Mouse (Mus musculus) brain, adult 2 months (tissue): ENCODE data around the gene Gm21992.

Experiments used
- DNase-seq: peaks from one replicate; pipeline ENCODE4 v3.0.0; 2011; ENCODE audit warnings: low read depth, low spot score

Gm21992 gene

GRCm38 (mm10) chr19:4749975-4750374 is 61.4 kb downstream of the Gm21992 start:
- DNase-seq: peak; percentile 60

DNA sequence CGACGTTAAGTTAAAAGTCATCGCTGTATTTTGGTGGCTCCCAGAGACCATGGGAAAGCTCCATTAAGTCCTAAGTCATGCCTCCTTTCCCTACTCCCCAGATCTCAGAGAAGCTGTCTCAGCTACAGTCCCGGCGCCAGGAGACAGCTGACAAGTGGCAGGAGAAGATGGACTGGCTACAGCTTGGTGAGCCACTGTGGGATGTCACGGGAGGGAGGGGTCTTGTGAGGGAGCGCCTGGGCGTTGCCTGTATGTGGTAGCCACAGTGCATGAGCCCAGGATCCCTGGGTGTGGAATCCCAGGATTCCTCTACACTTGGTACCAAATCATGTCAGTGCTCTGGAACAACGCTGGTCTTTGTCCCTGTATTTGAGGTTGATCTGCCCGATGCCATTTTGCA is 62.9 kb downstream of the Gm21992 start:
- DNase-seq: no peak

DNA sequence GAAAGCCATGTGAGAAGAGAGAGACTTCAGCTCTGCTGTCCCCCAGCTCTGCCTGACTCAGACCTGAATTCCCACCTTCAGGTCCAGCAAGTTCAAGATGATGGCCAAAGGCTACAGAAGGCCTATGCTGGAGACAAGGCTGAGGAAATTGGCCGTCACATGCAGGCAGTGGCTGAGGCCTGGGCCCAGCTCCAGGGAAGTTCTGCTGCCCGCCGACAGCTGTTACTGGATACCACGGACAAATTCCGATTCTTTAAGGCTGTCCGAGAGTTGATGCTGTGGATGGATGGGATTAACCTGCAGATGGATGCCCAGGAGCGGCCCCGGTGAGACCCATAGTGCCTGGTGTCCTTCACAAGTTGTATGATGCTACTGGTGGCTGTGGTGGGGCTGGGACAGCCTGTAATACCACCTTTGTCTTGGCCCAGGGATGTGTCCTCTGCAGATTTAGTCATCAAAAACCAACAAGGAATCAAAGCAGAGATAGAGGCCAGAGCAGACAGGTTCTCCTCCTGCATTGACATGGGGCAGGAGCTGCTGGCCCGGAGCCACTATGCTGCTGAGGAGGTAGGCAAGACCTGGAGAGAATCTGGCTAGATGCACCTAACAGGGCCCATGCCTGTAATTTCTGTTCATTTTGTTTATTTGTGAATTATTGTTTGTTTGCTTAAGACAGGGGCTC is 63.6 kb downstream of the Gm21992 start:
- DNase-seq: peak; percentile 34

DNA sequence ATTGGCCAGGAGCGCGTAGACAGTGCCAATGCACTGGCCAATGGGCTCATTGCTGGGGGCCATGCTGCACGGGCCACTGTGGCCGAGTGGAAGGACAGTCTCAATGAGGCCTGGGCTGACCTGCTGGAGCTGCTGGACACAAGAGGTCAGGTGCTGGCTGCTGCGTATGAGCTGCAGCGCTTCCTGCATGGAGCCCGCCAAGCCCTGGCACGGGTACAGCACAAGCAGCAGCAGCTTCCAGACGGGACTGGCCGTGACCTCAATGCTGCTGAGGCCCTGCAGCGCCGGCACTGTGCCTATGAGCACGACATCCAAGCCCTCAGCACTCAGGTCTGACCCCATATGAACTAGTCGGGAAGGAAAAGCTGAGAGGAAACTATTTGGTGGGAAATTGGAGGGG is 64.8 kb downstream of the Gm21992 start:
- DNase-seq: peak; percentile 88

- peak; percentile 80 for DNase-seq
Observed at GRCm38 (mm10) chr19:4745681-4746080, 65.7 kb downstream of the Gm21992 start.

DNA sequence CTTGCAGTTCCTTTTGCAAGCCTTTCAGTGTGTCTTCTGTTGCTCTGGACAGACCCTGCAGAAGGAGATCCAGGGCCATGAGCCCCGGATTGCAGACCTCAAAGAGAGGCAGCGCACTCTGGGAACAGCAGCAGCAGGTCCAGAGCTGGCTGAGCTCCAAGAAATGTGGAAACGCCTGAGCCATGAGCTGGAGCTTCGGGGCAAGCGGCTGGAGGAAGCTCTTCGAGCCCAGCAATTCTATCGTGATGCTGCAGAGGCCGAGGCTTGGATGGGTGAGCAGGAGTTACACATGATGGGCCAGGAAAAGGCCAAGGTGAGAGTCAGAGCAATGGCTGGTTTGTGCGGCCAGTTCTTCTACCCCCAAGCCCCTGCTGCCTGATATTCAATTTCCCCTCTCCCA is 66.4 kb downstream of the Gm21992 start:
- peak; percentile 73 for DNase-seq

GRCm38 (mm10) chr19:4744026-4744425 is 67.4 kb downstream of the Gm21992 start:
- DNase-seq: peak; percentile 31

DNA sequence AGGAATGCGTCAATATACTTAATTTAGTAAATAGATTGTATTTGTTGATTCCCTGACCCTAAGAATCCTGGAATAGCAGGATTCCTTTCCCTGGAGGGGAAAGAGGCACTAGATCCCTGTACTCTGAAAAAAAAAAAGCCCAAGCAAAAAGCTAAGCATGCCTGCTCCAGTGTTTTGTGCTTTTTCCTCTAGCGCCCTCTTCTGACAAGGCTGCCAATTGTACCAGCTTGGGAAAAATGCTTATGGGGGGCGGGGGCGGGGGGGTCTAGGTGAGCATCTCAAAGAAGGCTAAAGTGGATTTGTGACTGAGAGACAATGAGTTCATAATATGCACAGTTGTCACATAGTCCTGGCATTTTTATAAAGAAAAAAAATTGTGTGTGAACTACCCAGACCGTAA is 67.9 kb downstream of the Gm21992 start:
- peak; percentile 76 for DNase-seq

DNA sequence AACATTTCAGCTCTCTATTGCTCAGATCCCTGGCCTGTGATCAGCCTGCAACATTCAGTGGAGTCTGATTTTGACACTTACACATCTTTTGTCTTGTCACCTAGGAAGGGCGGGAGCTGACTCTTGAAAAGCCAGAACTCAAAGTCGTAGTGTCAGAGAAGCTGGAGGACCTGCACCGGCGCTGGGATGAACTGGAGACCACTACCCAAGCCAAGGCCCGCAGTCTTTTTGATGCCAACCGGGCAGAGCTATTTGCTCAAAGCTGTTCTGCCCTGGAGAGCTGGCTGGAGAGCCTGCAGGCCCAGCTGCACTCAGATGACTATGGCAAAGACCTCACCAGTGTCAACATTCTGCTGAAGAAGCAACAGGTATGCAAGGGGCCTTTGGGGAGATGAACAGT is 69.2 kb downstream of the Gm21992 start:
- DNase-seq: no peak

- DNase-seq: peak; percentile 77
Observed at GRCm38 (mm10) chr19:4741482-4741881, 69.9 kb downstream of the Gm21992 start.

DNA sequence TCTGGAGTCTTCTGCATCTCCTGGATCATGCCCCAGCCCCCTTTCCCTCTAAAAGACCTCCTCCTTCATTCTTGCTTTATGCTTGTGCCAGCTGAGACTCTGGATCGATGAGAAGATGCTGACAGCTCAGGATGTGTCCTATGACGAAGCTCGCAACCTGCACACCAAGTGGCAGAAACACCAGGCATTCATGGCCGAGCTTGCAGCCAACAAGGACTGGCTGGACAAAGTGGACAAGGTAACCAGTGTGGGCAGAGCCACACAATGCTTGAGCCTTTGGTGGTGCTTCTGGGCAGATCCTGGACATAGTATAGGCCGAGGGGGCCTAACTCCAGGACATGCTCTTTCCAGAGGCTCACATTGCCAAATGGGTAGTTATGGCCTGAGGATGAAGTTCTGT is 71.7 kb downstream of the Gm21992 start:
- DNase-seq: no peak

DNA sequence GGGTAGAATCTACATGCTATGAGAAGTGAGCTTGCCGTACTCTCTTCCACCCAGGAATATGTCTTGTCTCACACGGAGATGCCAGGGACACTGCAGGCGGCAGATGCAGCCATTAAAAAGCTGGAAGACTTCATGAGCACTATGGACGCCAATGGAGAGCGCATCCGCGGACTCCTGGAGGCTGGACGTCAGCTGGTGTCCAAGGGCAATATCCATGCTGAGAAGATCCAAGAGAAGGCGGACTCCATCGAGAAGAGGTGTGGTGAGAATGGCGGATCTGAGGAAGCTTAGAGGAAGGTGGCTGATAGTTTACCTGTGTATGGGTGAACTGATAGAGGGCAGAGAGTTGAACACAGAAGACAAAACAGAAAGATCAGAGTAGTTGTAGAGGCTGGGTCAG is 72.4 kb downstream of the Gm21992 start:
- no peak for DNase-seq

DNA sequence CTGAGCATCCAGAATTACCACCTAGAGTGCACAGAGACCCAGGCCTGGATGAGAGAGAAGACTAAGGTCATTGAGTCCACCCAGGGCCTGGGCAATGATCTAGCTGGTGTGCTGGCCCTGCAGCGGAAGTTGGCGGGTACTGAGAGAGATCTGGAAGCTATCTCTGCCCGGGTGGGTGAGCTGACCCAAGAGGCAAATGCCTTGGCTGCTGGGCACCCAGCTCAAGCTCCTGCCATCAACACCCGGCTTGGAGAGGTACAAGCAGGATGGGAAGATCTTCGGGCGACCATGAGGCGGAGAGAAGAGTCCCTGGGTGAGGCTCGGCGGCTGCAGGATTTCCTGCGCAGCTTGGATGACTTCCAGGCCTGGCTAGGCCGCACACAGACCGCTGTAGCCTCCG is 73.5 kb downstream of the Gm21992 start:
- no peak for DNase-seq

GRCm38 (mm10) chr19:4733052-4733451 is 78.4 kb downstream of the Gm21992 start:
- no peak for DNase-seq

DNA sequence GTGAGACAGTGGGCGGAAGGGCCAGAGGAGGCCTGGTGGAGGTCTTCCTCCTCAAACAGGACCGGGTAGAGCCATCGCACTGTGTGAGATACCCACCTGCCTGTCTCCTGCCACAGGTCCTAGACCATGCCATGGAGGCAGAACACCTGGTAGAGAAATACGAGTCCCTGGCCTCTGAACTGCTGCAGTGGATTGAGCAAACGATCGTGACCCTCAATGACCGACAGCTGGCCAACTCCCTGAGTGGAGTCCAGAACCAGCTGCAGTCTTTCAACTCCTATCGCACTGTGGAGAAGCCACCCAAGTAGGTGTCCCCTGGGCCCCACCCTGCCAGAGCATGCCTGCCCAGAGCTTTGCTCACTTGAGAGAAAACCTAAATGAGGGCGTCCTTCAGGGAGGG is 82.2 kb downstream of the Gm21992 start:
- DNase-seq: no peak

GRCm38 (mm10) chr19:4720671-4721244 is 90.7 kb downstream of the Gm21992 start:
- DNase-seq: no peak

DNA sequence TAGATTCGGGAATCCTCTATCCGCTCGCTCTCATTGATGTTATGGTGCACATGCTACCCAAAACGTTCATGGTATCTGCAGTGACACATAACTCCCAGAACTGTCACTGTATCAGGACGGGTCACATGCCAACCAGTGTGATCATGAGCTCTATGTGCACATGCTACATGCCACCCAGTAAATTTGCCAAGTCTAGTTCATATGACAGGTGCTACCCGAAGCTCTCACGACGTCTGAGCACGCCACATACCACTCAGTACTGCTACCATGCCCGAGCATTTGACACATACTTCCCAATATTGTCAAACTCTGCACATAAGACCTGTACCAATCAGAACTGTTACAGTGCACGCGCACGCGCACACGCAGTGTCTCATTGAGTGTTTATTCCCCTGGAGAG is 91.3 kb downstream of the Gm21992 start:
- no peak for DNase-seq

GRCm38 (mm10) chr19:4719351-4719764 is 92.1 kb downstream of the Gm21992 start:
- DNase-seq: no peak

- DNase-seq: peak; percentile 75
Observed at GRCm38 (mm10) chr19:4718716-4719115, 92.7 kb downstream of the Gm21992 start.

GRCm38 (mm10) chr19:4717281-4717680 is 94.1 kb downstream of the Gm21992 start:
- no peak for DNase-seq

- no peak for DNase-seq
Observed at GRCm38 (mm10) chr19:4716756-4717155, 94.7 kb downstream of the Gm21992 start.

DNA sequence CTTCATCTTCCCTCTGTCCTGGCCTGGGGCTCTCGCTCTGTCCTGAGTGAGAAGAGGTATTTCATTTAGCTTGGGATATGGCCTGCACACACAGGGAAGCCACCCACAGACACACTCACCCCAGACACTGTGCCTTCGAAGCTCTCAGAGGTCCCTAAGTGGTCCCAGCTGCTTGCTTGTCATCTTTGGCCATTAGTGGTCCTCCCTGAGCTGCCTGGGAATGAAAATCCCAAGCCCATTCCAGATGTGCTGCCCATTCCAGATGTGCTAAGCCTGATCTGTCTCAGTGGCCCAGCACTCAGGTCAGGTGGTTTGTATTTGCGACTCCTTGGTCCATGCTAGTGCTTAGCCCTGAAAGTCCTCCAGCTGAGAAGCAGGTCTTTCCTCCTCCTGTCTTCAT is 97.5 kb downstream of the Gm21992 start:
- DNase-seq: no peak

- DNase-seq: peak; percentile 64
Observed at GRCm38 (mm10) chr19:4712781-4713526, 98.5 kb downstream of the Gm21992 start.
